Mouse (Mus musculus): ENCODE measurements around the gene Iqcd. TPM values are rescaled to one million over a fixed set of nuclear protein-coding genes. Genes with fewer than 3 reads are reported as not detected.

The Iqcd gene
- polyA plus RNA-seq, 1 experiment from 2014 or later = 1.2 TPM

DNA sequence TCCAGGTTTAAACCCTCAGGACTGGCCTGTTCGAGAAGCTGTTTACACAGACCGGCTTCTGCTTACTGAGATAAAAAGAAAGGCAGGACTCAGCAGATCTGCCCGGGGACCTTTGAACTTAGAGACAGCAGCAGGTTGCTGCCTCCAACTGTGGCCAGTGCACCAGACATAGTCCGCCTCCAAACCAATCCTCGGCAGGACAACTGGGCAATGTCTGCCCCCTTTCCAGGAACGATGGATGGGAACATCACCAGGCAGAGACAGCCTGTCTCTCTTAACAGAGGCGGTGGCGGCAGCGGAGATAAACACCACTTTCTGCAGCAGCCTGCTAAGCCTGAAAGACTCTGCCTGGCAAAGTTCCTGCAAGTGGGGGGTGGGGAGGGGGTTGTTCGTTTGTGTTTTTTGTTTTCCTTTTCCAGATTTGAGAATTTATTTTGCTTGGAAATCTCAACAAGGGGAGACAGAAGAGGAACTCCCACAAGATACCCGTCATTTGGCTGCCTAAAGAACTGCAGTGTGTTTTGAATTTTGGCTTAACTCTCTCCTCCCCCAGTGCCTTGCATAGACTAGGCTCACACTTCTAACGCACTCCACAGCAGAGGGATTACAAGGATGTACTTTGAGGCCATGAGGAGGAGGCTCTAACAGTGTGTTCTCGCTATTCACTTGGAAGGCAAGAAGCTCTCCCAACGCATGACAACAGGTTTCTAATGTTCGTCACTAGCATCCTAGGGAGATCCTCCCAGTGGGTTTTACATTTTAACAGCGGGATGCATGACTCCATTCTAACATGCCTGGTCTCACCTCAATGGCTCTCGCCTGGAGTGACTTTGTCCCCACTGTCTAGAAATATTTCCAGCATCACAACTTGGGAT, 1.8 kb upstream of the Iqcd start:
- peaks cover 73% of the 10 kb centered on the region for H3K4me1 ChIP-seq (replicated peaks)
- H3K9ac ChIP-seq = peak overlapping the region; percentile 93
- peak; percentile 43 for ATAC-seq (ENCODE audit: insufficient read depth)

DNA sequence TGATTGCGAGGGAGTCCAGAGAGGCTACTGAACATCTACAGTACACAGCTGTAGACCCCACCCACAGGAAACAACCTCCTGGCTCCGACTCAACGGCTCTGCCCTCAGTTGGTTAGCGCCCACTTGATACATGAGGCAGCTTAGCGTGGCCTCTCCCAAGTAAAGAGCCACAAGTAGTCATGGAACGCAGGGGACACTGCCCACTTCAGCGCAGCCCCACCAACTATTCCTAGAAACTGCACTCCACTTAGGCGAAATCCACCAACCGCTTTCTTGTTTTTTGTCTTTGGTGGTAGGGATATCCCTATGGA, 1.2 kb upstream of the Iqcd start:
- H3K9ac ChIP-seq = peak overlapping the region; percentile 93
- no peaks in the 10 kb centered on the region for H3K27me3 ChIP-seq
- peak; percentile 54 for ATAC-seq (ENCODE audit: insufficient read depth)
- WGBS (ENCODE audit: insufficient replicate concordance) = 6% methylated on average over 9 of the region's 9 CpGs
- H3K4me2 ChIP-seq = peak overlapping the region; percentile 80
- H3K4me1 ChIP-seq (replicated peaks) = peaks cover 67% of the 10 kb centered on the region
- peaks cover 31% of the 10 kb centered on the region for H3K36me3 ChIP-seq (replicated peaks)
- H3K9me3 ChIP-seq (replicated peaks) = no peaks in the 10 kb centered on the region
- H3K4me3 ChIP-seq (replicated peaks) = peak overlapping the region; percentile 89
- H3K27ac ChIP-seq (replicated peaks) = peak overlapping the region; percentile 95

More for the DNA sequence above, 1.8 kb upstream of the Iqcd start:
- H3K4me2 ChIP-seq = peak overlapping the region; percentile 80
- peaks cover 36% of the 10 kb centered on the region for H3K36me3 ChIP-seq (replicated peaks)
- H3K27me3 ChIP-seq = no peaks in the 10 kb centered on the region
- no peaks in the 10 kb centered on the region for H3K9me3 ChIP-seq (replicated peaks)
- WGBS (ENCODE audit: insufficient replicate concordance) = 6% methylated on average over 17 of the region's 17 CpGs
- peak overlapping the region; percentile 89 for H3K4me3 ChIP-seq (replicated peaks)
- peak overlapping the region; percentile 95 for H3K27ac ChIP-seq (replicated peaks)

GRCm38 (mm10) chr5:120587940-120588568, 762 bp upstream of the Iqcd start:
- WGBS (ENCODE audit: insufficient replicate concordance) = under 1% methylated on average over 29 of the region's 29 CpGs
- no peaks in the 10 kb centered on the region for H3K27me3 ChIP-seq
- ATAC-seq (ENCODE audit: insufficient read depth) = peak; percentile 45
- H3K4me1 ChIP-seq (replicated peaks) = peaks cover 63% of the 10 kb centered on the region
- H3K9ac ChIP-seq = peak overlapping the region; percentile 93
- H3K4me2 ChIP-seq = peak overlapping the region; percentile 80
- peaks cover 26% of the 10 kb centered on the region for H3K36me3 ChIP-seq (replicated peaks)
- no peaks in the 10 kb centered on the region for H3K9me3 ChIP-seq (replicated peaks)
- H3K4me3 ChIP-seq (replicated peaks) = peak overlapping the region; percentile 89
- H3K27ac ChIP-seq (replicated peaks) = peak overlapping the region; percentile 95

DNA sequence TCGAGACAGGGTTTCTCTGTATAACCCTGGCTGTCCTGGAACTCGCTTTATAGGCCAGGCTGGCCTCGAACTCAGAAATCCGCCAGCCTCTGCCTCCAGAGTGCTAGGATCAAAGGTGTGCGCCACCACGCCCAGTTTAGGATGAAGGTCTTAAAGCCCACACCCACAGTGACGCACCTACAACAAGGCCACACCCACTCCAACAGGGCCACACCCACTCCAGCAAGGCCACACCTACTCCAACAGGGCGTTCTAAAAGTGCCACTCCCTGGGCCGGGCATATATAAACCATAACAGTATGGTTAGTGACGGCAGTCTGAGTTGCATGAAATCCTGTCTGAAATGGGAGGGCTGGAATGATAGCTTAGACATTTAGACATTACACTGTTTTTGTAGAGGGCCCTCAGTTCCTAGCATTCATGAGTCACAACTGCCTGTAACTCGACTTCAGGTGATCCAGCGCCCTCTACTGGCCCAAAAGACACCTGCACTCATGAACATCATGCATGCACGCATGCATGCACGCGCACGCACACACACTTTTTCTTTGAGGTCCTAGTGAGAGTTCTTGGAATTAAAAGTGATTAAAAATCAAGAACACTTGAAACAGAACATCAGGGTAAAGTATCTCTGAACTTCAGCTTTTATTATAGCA, 1.7 kb downstream of the Iqcd start:
- H3K9ac ChIP-seq = no peak overlapping the region
- H3K4me3 ChIP-seq (replicated peaks) = no peak overlapping the region
- no peak overlapping the region for H3K4me2 ChIP-seq
- peak overlapping the region; percentile 38; the same call in 1 of the 2 replicates for H3K27ac ChIP-seq (replicated peaks)
- no peak for ATAC-seq (ENCODE audit: insufficient read depth)
- WGBS (ENCODE audit: insufficient replicate concordance) = 67% methylated on average over 16 of the region's 16 CpGs
- H3K9me3 ChIP-seq (replicated peaks) = no peaks in the 10 kb centered on the region
- H3K36me3 ChIP-seq (replicated peaks) = peaks cover 1% of the 10 kb centered on the region; the same call in 1 of the 2 replicates
- H3K4me1 ChIP-seq (replicated peaks) = peaks cover 41% of the 10 kb centered on the region
- H3K27me3 ChIP-seq = no peaks in the 10 kb centered on the region

DNA sequence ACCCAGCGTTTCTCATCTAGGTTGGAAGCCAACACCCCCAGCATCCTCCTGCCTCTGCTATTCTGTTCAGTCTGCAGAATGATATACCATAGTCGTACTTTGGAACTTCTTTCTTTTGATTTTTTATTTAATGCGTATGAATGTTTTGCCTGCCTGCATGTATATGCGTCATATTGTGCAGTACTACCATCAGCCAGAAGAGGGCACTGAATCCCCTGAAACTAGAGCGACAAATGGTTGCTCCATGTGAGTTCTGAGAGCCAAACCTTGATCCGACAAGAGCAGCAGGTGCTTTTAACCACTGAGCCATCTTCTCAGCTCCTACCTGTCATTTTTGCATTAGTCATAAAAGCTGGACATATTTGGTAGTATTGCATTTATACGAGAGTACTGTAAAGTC, 3.3 kb downstream of the Iqcd start:
- H3K4me1 ChIP-seq (replicated peaks) = peaks cover 27% of the 10 kb centered on the region
- no peaks in the 10 kb centered on the region for H3K9me3 ChIP-seq (replicated peaks)
- H3K27ac ChIP-seq (replicated peaks) = no peak overlapping the region
- H3K9ac ChIP-seq = no peak overlapping the region
- no peak for ATAC-seq (ENCODE audit: insufficient read depth)
- WGBS (ENCODE audit: insufficient replicate concordance) = 64% methylated on average over 7 of the region's 7 CpGs
- H3K4me3 ChIP-seq (replicated peaks) = no peak overlapping the region
- H3K4me2 ChIP-seq = no peak overlapping the region
- no peaks in the 10 kb centered on the region for H3K27me3 ChIP-seq
- H3K36me3 ChIP-seq (replicated peaks) = no peaks in the 10 kb centered on the region

DNA sequence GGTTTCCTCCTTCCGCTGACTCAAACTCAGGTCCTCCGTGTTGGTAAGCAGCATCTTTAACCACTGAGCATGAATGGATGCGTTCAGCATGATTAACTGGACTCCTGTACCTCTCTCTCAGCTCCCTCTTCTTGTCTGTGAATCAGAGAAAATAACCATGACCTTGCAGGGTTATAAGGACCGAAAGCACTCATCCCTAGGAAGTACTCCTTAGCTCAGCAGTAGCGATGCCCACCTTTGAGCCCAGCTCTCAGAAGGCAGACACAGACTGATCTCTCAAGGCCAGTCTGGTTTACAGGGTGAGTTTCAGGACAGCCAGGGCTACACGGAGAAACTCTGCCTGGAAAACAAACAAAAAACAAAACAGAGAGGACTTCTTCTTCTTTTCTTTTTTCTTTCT, 5.7 kb downstream of the Iqcd start:
- Histone ChIP-seq H3K4me3 (replicated peaks) (no peak overlapping the region), H3K27me3 (no peaks in the 10 kb centered on the region), H3K4me2 (no peak overlapping the region), H3K9me3 (replicated peaks) (no peaks in the 10 kb centered on the region), H3K9ac (no peak overlapping the region), H3K4me1 (replicated peaks) (peaks cover 30% of the 10 kb centered on the region), H3K27ac (replicated peaks) (no peak overlapping the region), H3K36me3 (replicated peaks) (no peaks in the 10 kb centered on the region)
- 73% methylated on average over 6 of the region's 6 CpGs for WGBS (ENCODE audit: insufficient replicate concordance)
- no peak for ATAC-seq (ENCODE audit: insufficient read depth)

DNA sequence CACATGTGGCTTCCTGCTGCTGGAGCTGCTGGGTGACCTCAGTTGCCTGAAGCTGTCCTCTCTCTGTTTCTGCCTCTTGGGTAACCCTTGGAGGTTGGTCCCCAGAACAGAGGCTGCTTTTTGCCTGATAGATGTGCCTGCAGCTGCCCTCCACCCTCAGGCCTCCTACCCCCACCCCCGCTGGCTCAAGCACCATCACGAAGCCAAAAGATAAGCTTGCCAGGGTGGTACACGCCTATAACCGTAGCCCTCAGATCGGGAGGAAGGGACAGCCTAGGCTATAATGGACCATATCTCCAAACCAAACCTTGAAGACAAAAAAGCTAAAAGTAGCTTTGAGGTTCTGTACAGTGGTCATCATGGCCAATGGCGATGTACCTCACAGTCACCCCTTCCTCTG, 10.8 kb downstream of the Iqcd start:
- peak overlapping the region; percentile 60 for H3K4me2 ChIP-seq
- no peaks in the 10 kb centered on the region for H3K27me3 ChIP-seq
- H3K9ac ChIP-seq = no peak overlapping the region
- H3K4me3 ChIP-seq (replicated peaks) = peak overlapping the region; percentile 17; the same call in 1 of the 2 replicates
- H3K36me3 ChIP-seq (replicated peaks) = no peaks in the 10 kb centered on the region
- H3K4me1 ChIP-seq (replicated peaks) = peaks cover 41% of the 10 kb centered on the region
- 23% methylated on average over 6 of the region's 6 CpGs for WGBS (ENCODE audit: insufficient replicate concordance)
- ATAC-seq (ENCODE audit: insufficient read depth) = peak; percentile 95
- no peaks in the 10 kb centered on the region for H3K9me3 ChIP-seq (replicated peaks)
- H3K27ac ChIP-seq (replicated peaks) = peak overlapping the region; percentile 87

DNA sequence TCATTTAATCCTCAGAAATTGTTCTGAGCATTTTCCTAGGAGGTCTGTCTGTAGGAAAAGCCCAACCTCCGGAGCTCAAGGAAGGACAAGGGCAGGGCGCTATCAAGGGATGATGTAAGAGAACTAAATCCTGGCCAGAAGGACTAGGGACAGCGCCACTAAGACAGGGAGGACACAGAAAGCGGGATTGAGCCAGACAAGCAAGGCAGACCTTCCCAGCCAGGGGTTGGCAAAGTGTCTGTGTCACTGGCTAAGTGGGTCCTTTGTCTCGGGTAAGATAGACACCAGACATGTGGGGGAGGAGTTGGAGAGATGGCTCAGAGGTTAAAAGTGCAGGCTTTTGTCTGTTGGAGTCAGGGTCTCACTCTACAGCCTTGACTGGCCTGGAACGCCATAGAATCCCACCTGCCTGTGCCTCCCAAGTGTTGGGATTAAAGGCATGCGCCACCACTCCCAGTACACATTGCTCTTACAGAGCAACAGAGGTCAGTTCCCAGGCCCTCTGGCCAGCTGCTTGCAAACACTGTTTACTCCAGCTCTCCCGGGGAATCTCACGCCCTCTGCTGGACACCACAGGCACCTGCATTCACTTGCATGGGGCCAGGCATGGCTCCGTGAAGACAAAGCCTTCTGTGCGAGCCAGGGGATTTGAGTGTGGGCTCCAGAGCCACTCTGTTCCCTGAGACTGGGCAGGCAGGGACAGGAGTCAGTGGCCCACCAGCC, 12.3 kb downstream of the Iqcd start:
- H3K4me1 ChIP-seq (replicated peaks) = peaks cover 51% of the 10 kb centered on the region
- H3K27ac ChIP-seq (replicated peaks) = peak overlapping the region; percentile 87
- no peaks in the 10 kb centered on the region for H3K27me3 ChIP-seq
- no peaks in the 10 kb centered on the region for H3K9me3 ChIP-seq (replicated peaks)
- 54% methylated on average over 11 of the region's 11 CpGs for WGBS (ENCODE audit: insufficient replicate concordance)
- H3K4me2 ChIP-seq = no peak overlapping the region
- no peak for ATAC-seq (ENCODE audit: insufficient read depth)
- H3K36me3 ChIP-seq (replicated peaks) = no peaks in the 10 kb centered on the region
- no peak overlapping the region for H3K4me3 ChIP-seq (replicated peaks)
- H3K9ac ChIP-seq = no peak overlapping the region

GRCm38 (mm10) chr5:120602210-120602609, 13.4 kb downstream of the Iqcd start:
- H3K4me1 ChIP-seq (replicated peaks) = peaks cover 57% of the 10 kb centered on the region
- no peak overlapping the region for H3K4me2 ChIP-seq
- no peak for ATAC-seq (ENCODE audit: insufficient read depth)
- H3K4me3 ChIP-seq (replicated peaks) = no peak overlapping the region
- WGBS (ENCODE audit: insufficient replicate concordance) = 86% methylated on average over 12 of the region's 12 CpGs
- H3K9me3 ChIP-seq (replicated peaks) = no peaks in the 10 kb centered on the region
- no peaks in the 10 kb centered on the region for H3K27me3 ChIP-seq
- H3K9ac ChIP-seq = no peak overlapping the region
- no peaks in the 10 kb centered on the region for H3K36me3 ChIP-seq (replicated peaks)
- H3K27ac ChIP-seq (replicated peaks) = no peak overlapping the region

DNA sequence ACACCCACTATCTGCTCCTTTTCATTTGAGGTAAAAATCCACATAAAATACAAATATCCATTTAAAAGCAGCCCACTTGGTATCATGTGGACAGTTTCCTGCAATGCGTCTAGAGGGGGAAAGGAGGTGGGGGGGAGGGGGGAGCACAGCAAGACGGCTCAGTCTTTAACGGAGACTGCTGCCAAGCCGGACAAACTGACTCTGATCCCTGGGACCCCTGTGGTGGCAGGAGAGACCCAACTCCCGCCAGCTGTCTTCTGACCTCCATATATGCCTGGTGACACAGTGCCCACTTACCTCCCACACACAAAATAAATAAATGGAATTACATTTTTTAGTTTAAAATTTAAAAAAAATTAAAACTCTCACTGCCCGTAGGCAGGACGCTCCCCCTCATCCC, 14.7 kb downstream of the Iqcd start:
- H3K4me1 ChIP-seq (replicated peaks) = peaks cover 50% of the 10 kb centered on the region
- H3K4me2 ChIP-seq = no peak overlapping the region

More for the DNA sequence above, 14.7 kb downstream of the Iqcd start:
- Histone ChIP-seq H3K4me3 (replicated peaks) (no peak overlapping the region), H3K36me3 (replicated peaks) (no peaks in the 10 kb centered on the region), H3K9ac (no peak overlapping the region), H3K27me3 (no peaks in the 10 kb centered on the region), H3K27ac (replicated peaks) (no peak overlapping the region), H3K9me3 (replicated peaks) (no peaks in the 10 kb centered on the region)
- ATAC-seq (ENCODE audit: insufficient read depth) = no peak
- WGBS (ENCODE audit: insufficient replicate concordance) = 80% methylated on average over 7 of the region's 7 CpGs
